Mouse (Mus musculus) embryonic fibroblast, embryonic 13.5 days (primary cell): ENCODE data around the gene Nsd1.

Experiments used
- CTCF ChIP-seq: IDR thresholded peaks from 2 replicates; pipeline ENCODE4 v1.5.1; 2011; ENCODE audit warnings: mild to moderate bottlenecking, control low read depth, low read length, moderate library complexity, borderline replicate concordance; ENCODE audit not compliant: insufficient read depth
- POLR2A ChIP-seq: IDR thresholded peaks from 2 replicates; pipeline ENCODE4 v1.6.1; 2011; ENCODE audit warnings: low read depth, mild to moderate bottlenecking, control low read depth, low read length, moderate library complexity

DNA sequence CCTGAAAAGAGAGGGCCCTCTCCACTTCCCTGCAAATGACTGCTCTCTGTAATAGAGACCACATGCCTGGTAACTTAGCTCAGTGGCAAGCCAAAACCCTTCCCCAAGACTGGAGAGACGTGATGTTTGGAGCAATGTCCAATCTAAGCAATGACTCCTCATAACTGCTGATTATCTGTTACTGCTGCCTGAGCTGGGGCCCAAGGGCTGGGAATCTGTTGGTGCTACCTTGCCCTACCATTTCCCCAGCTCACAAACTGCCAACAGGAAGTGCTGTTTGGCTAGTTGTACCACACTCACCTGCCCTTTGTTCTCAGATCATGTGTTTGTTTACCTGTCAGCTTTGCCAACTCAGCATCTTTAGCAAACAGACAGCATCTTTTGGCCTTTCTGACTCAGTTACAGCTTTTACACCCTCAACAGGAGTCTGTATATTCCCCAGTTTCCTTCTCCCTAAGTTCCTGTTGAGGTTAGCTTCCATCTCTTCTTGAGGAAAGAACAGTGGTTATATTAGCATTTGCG is 105.4 kb downstream of the Nsd1 start:
- no peak for TF ChIP-seq CTCF
- TF ChIP-seq POLR2A: no peak
